Mouse (Mus musculus) frontal cortex, postnatal 10 days (tissue): Measurements from ENCODE around the gene Isg15.
"Not testable (repeated sequence)": the region's sequence is repeated elsewhere in the genome, so short reads cannot be mapped to it uniquely, and the experiment has no call there.

Experiments
- DNase-seq, 2 experiments: peaks; one replicate each; pipeline ENCODE4 v3.0.0; 2022; ENCODE audit warnings: low spot score in 2 of 2, mixed read lengths in 1 of 2

Isg15 gene

DNA sequence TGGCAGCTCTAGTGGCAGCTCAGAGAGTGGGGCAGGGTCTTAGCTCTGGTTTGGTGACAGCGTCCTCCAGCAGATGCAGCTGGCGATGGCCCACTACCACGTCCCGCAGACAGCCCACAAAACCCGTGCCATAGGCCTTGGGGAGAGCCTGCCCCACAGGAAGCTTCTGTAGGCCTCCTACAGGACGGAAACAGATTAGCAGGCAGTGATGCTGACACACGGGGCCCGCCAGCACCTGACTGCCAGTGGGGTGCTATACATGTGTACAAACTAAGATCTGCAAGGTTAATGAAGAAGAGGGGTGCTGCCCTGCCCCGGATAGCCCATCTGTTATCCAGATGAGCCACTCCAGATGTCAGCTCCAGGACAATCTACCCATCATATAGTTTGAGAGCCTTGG, 34.1 kb downstream of the Isg15 start:
- peak in 1 of 2 experiments; percentile 3 for DNase-seq

DNA sequence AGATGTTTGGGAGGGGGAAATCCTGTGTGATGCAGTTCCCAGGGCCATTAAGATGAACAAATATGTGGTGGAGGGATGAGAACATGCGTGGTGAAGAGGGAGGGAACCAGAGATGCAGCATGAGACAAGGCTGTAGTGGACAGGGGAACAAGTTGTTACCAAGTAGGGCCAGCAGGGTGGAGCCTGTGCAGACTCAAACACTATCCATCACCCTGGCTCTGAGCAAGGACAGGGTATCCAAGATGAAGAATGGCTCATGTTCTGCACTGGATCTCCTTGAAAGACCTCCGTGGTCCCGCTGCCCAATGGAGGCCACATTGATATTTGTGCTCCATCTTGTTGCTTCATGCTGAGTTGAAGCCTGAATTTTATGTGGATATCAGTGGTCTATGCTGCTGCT, 45.8 kb downstream of the Isg15 start:
- no peak for DNase-seq

DNA sequence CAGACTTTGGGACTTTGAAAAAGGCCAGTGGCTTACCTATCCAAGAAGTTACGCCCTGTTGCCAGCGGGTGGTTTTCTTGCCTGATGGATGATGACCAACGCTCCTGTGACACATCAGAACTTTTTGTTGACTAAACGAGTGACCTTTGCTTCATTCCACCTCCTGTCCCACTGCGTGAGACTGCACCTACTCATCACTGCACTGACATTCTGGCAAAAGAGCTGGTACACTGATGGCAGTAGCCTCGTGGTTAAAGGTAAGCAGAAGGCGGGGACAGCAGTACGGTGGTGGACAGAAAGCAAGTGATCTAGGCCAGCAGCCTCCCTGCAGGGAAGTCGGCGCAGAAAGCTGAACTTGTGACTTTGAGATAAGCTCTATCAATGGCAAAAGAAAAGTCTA, 49.7 kb downstream of the Isg15 start:
- DNase-seq, result not testable (repeated sequence)
